ENCODE assay signal across 15 mouse cellular contexts in genomic region chr4:120269426-120269825, GRCm38 (mm10). TPM values are rescaled to one million over a fixed set of nuclear protein-coding genes. Genes with fewer than 3 reads are reported as not detected.
DNase-seq lines count a peak whose midpoint lies in the region; ATAC-seq and TF ChIP-seq lines count a peak whose summit lies in the region.
"Had no signal": no experiment of that assay in that cellular context is flagged by ENCODE, and none has a peak within 500 bp of the region (broad histone marks: within the 10 kb centered on the region; RNA-seq: fewer than 3 reads in every experiment).

No protein-coding gene starts in this region.

- TF ChIP-seq CTCF in kidney, adult 2 months (conservative IDR thresholded peaks at IDR 0.05; ENCODE audit: insufficient read depth, insufficient read length, low read depth, low read length): no peak
- no peak for TF ChIP-seq CTCF in brain, embryonic 14.5 days (IDR thresholded peaks at IDR 0.05; ENCODE audit: borderline replicate concordance, extremely low read depth, insufficient read depth, insufficient read length)

- no peak for TF ChIP-seq POLR2A in kidney, adult 2 months (IDR thresholded peaks at IDR 0.05; ENCODE audit: low read depth, low read length)
- TF ChIP-seq POLR2A in brain, embryonic 14.5 days (IDR thresholded peaks at IDR 0.05; ENCODE audit: borderline replicate concordance, extremely low read depth, insufficient read depth, insufficient read length, poor library complexity, severe bottlenecking): no peak

- H3K4me2 ChIP-seq in forebrain, embryonic 14.5 days (ENCODE audit: low read length): peak overlapping the region; percentile 52; the same call in 1 of the 2 replicates

- 7% methylated on average over 9 of the region's 9 CpGs for WGBS in kidney, adult 2 months
- WGBS in forebrain, embryonic 14.5 days: under 1% methylated on average over 9 of the region's 9 CpGs

- H3K9ac ChIP-seq in forebrain, embryonic 14.5 days (ENCODE audit: low read length): peak overlapping the region; percentile 17; the same call in 1 of the 2 replicates
- H3K9ac ChIP-seq: liver, embryonic 12.5 days; stomach, embryonic 15.5 days had no signal

- H3K9me3 ChIP-seq in forebrain, embryonic 14.5 days (replicated peaks; ENCODE audit: control insufficient read depth, low read length): no peaks in the 10 kb centered on the region
- H3K9me3 ChIP-seq: liver, embryonic 12.5 days; midbrain, embryonic 10.5 days; stomach, embryonic 15.5 days had no signal

- peak; percentile 35 for DNase-seq in kidney, adult 2 months
- DNase-seq in kidney, postnatal 10 days: no peak
- peak; percentile 91 for DNase-seq in brain, embryonic 14.5 days (ENCODE audit: low read depth)
- DNase-seq in forebrain, embryonic 14.5 days (ENCODE audit: low spot score): peak; percentile 75
- peak; percentile 38 to 53 for DNase-seq in kidney, postnatal 4 days
- DNase-seq in urinary bladder, postnatal 10 days (ENCODE audit: low spot score): no peak
- no peak for DNase-seq in right cerebral cortex, adult 2 months (ENCODE audit: low spot score in 2 of 2)
- DNase-seq: heart, postnatal 14 days; right cerebral cortex, postnatal 14 days had no signal

- H3K27me3 ChIP-seq in kidney, adult 2 months (replicated peaks; ENCODE audit: control insufficient read depth, insufficient read depth, low read length): 0 out of 2 replicates have a peak, but pooled peaks cover 2% of the 10 kb centered on the region
- peaks cover 25% of the 10 kb centered on the region for H3K27me3 ChIP-seq in forebrain, embryonic 14.5 days (replicated peaks; ENCODE audit: control insufficient read depth, insufficient read depth, low read length)

- H3K4me1 ChIP-seq in kidney, adult 2 months (ENCODE audit: control insufficient read depth, insufficient read depth, low read length): no peaks in the 10 kb centered on the region
- peaks cover 74% of the 10 kb centered on the region for H3K4me1 ChIP-seq in forebrain, embryonic 14.5 days (ENCODE audit: control insufficient read depth, insufficient read depth, low read length)

- H3K36me3 ChIP-seq in kidney, adult 2 months (ENCODE audit: control insufficient read depth, insufficient read depth, low read length): no peaks in the 10 kb centered on the region
- H3K36me3 ChIP-seq in forebrain, embryonic 14.5 days (ENCODE audit: control insufficient read depth, insufficient read depth, low read length): peaks cover 14% of the 10 kb centered on the region
- H3K36me3 ChIP-seq: liver, embryonic 12.5 days; midbrain, embryonic 10.5 days; stomach, embryonic 15.5 days had no signal

- H3K4me3 ChIP-seq in kidney, adult 2 months (ENCODE audit: insufficient read depth, low read depth, low read length): no peak overlapping the region
- no peak overlapping the region for H3K4me3 ChIP-seq in forebrain, embryonic 14.5 days (ENCODE audit: low read depth, low read length)
- H3K4me3 ChIP-seq: left cerebral cortex, adult 2 months; liver, embryonic 12.5 days had no signal

- H3K27ac ChIP-seq in kidney, adult 2 months (ENCODE audit: insufficient read depth, low read depth, low read length): no peak overlapping the region
- H3K27ac ChIP-seq in forebrain, embryonic 14.5 days (ENCODE audit: low read depth, low read length): peak overlapping the region; percentile 78
- H3K27ac ChIP-seq: gastrocnemius, adult 2 months; kidney, postnatal 0 days; left cerebral cortex, adult 2 months; liver, embryonic 12.5 days; stomach, embryonic 15.5 days had no signal

- ATAC-seq in forebrain, embryonic 14.5 days: 0 out of 2 replicates have a peak, but pooled peaks have one; percentile 8
- ATAC-seq: liver, embryonic 12.5 days had no signal

RNA-seq across cellular contexts. Expression of gene Foxo6, which starts 17.7 kb away (rescaled TPM):
- polyA plus RNA-seq in kidney, adult 2 months (2012; rRNA removed): 0.41 and 0.61 TPM in 2 replicates
- 22.7 and 35.4 TPM in 2 replicates for polyA plus RNA-seq in brain, embryonic 14.5 days (2012; rRNA removed)
- polyA plus RNA-seq in forebrain, embryonic 14.5 days (2014; fragmentation: Nextera tagmentation; extraction: Ambion mirVana): 4.9 and 6.5 TPM in 2 replicates
- polyA plus RNA-seq: liver, embryonic 12.5 days had no signal

Comparison
In these comparisons a context has a peak if more than half of its experiments do, and no peak if none do; other contexts are left out.
1. DNase-seq: peak in kidney, adult 2 months (single experiment), brain, embryonic 14.5 days (single experiment), forebrain, embryonic 14.5 days (single experiment) and kidney, postnatal 4 days (2 of 2); none in kidney, postnatal 10 days (single experiment), urinary bladder, postnatal 10 days (single experiment) and right cerebral cortex, adult 2 months (0 of 2).